13 mouse cellular contexts compared by ENCODE assay signal in genomic region chr2:167784353-167784752, GRCm38 (mm10).
"Had no signal": no experiment of that assay in that cellular context is flagged by ENCODE, and none has a peak within 500 bp of the region (broad histone marks: within the 10 kb centered on the region; RNA-seq: fewer than 3 reads in every experiment).

No protein-coding gene starts in this region.

- H3K36me3 ChIP-seq: neural tube, embryonic 12.5 days; neural tube, embryonic 13.5 days; neural tube, embryonic 15.5 days; stomach, embryonic 15.5 days had no signal

- H3K4me3 ChIP-seq: myocyte; neural tube, embryonic 12.5 days; neural tube, embryonic 13.5 days; neural tube, embryonic 15.5 days; stomach, embryonic 15.5 days had no signal

- H3K27ac ChIP-seq: neural tube, embryonic 12.5 days; neural tube, embryonic 13.5 days; neural tube, embryonic 15.5 days; stomach, embryonic 15.5 days; stomach, postnatal 0 days had no signal

- H3K27me3 ChIP-seq: neural tube, embryonic 12.5 days; neural tube, embryonic 13.5 days; neural tube, embryonic 15.5 days; stomach, embryonic 15.5 days had no signal

- DNase-seq: retina, postnatal 1 day; right cerebral cortex, adult 18-20 months; right cerebral cortex, postnatal 14 days; right cerebral cortex, postnatal 25 days; right cerebral cortex, postnatal 4 days; spleen, adult 18-20 months; thymus, postnatal 25 days had no signal
